Mouse (Mus musculus) T-helper 2 cell (primary cell): ENCODE measurements around the gene Lrpap1.

ENCODE experiments used
- in situ Hi-C: fragments of 300-600 bp; cut with MboI, MseI; formaldehyde crosslinking; loops from one replicate; pipeline ENCODE4 v1.15.1; 2025; ENCODE audit warnings: high pct_unique_total_duplicates

The Lrpap1 gene

GRCm38 (mm10) chr5:35058216-35058615, 47.4 kb downstream of the Lrpap1 start:
- in situ Hi-C loops: no loop called here

GRCm38 (mm10) chr5:35057582-35057981, 48.0 kb downstream of the Lrpap1 start:
- in situ Hi-C loops: no loop called here

GRCm38 (mm10) chr5:35056604-35057432, 48.7 kb downstream of the Lrpap1 start, which contains the start of gene Dok7:
Gene Dok7, plus strand, starts transcription at chr5:35056766.
- in situ Hi-C loops: no loop called here

- in situ Hi-C loops: no loop called here
Observed at GRCm38 (mm10) chr5:35055076-35055475, 50.5 kb downstream of the Lrpap1 start.

- in situ Hi-C loops: no loop called here
Observed at GRCm38 (mm10) chr5:35054628-35055027, 50.9 kb downstream of the Lrpap1 start.

GRCm38 (mm10) chr5:35050541-35050940, 55.0 kb downstream of the Lrpap1 start:
- in situ Hi-C loops: no loop called here

GRCm38 (mm10) chr5:35043110-35043451, 62.5 kb downstream of the Lrpap1 start:
- in situ Hi-C loops: no loop called here

- in situ Hi-C loops: no loop called here
Observed at GRCm38 (mm10) chr5:35042431-35043109, 63.0 kb downstream of the Lrpap1 start.
